Mouse (Mus musculus): Measurements from ENCODE around the gene Lce1c. TPM values are rescaled to one million over a fixed set of nuclear protein-coding genes. Genes with fewer than 3 reads are reported as not detected.

Gene Lce1c
- polyA plus RNA-seq, 1 experiment from 2014 or later: not detected

DNA sequence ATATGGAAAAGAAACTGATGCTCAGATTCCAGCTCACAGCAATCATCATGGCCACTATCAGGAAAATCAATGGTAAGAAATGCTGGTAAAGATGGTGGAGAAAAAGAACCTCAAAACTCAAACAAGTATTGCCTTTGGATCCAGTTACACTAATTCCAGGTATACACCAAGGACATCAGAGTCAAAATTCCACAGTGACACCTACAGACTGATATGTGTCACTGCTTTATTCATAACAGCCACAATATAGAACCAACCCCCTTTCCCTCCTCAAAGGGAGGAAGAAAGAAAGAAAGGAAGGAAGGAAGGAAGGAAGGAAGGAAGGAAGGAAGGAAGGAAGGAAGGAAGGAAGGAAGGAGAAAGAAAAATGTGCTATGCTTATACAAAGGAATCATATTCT is 36.1 kb downstream of the Lce1c start:
- no peaks in the 10 kb centered on the region for H3K9me3 ChIP-seq
- no peaks in the 10 kb centered on the region for H3K4me1 ChIP-seq
- no peak for ATAC-seq (ENCODE audit: borderline replicate concordance, extremely low read depth, low FRiP score, low TSS enrichment)
- no peak overlapping the region for H3K27ac ChIP-seq
- no peak overlapping the region for H3K4me3 ChIP-seq
- H3K27me3 ChIP-seq: no peaks in the 10 kb centered on the region
- no peaks in the 10 kb centered on the region for H3K36me3 ChIP-seq
- no peak overlapping the region for H3K4me2 ChIP-seq
- no peak overlapping the region for H3K9ac ChIP-seq

DNA sequence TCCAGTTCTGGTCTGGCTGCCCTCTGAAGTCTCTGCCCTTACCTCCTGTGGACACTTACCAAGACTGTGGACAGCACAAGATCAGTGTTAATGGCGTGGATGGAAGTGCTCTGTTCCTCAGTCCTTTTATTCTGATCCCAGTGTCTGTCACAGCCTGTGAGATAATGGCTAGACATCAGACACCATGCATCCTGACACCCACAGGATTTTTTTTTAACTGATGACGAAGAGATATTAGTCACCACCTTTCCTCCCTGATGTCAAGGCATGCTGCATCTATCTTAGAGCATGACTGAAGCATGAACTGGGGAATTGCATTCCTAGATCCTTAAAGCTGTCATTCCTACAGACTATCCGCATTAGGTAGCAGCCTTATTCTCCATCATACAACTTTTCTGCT is 41.2 kb downstream of the Lce1c start, which contains the start of gene Lce1f:
Gene Lce1f, minus strand, starts transcription at position 101 of the 400 bp plus-strand sequence.
- Histone ChIP-seq H3K27ac (no peak within 1 kb of the TSS), H3K4me1 (no peaks in the 10 kb centered on the region), H3K27me3 (no peaks in the 10 kb centered on the region), H3K9me3 (no peaks in the 10 kb centered on the region), H3K36me3 (no peaks in the 10 kb centered on the region), H3K9ac (no peak within 1 kb of the TSS), H3K4me2 (no peak within 1 kb of the TSS), H3K4me3 (no peak within 1 kb of the TSS)
- ATAC-seq (ENCODE audit: borderline replicate concordance, extremely low read depth, low FRiP score, low TSS enrichment): no peak
- 62% methylated on average over 3 of the region's 3 CpGs for WGBS

DNA sequence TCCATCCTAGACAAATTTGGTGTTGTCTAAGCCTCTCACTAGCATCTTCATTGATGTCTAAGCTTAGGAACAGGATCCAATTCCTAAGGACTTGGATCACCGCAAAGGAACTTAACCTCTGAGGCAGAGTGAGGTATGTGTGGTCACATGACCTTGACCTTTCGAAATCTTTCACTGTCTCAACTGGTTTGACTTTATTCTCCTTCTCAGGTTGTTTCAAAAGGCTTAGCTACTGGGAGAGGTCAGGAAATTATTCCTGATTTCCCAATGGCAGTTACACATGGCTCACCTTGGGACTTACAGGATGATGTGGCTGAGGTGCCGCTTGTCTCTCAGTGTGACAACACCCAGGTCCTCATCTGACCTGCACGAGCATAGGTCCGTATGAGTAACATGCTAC is 43.6 kb downstream of the Lce1c start:
- ATAC-seq (ENCODE audit: borderline replicate concordance, extremely low read depth, low FRiP score, low TSS enrichment): no peak
- Histone ChIP-seq H3K27me3 (no peaks in the 10 kb centered on the region), H3K4me1 (no peaks in the 10 kb centered on the region), H3K4me3 (no peak overlapping the region), H3K27ac (no peak overlapping the region), H3K4me2 (no peak overlapping the region), H3K9ac (no peak overlapping the region), H3K9me3 (no peaks in the 10 kb centered on the region), H3K36me3 (no peaks in the 10 kb centered on the region)
- 72% methylated on average over 5 of the region's 5 CpGs for WGBS

Other genes with a start within 250 kb of the Lce1c start
- 7.5 and 8.0 TPM in 2 replicates for gene Gm9774, start 249.8 kb upstream of the Lce1c start, polyA plus RNA-seq (2015; fragmentation: Nextera tagmentation; extraction: Ambion mirVana)
- not detected in 2 replicates for gene Sprr2k, start 246.7 kb upstream of the Lce1c start, polyA plus RNA-seq (2015; fragmentation: Nextera tagmentation; extraction: Ambion mirVana)
- not detected in 2 replicates for gene Sprr1b, start 240.5 kb upstream of the Lce1c start, polyA plus RNA-seq (2015; fragmentation: Nextera tagmentation; extraction: Ambion mirVana)
- gene Sprr3, start 220.5 kb upstream of the Lce1c start, polyA plus RNA-seq (2015; fragmentation: Nextera tagmentation; extraction: Ambion mirVana): 0.20 TPM in 1 of 2 replicates, not detected in the other
- 0.82 and 1.2 TPM in 2 replicates for gene Sprr1a, start 193.4 kb upstream of the Lce1c start, polyA plus RNA-seq (2015; fragmentation: Nextera tagmentation; extraction: Ambion mirVana)
- gene Sprr4, start 178.8 kb upstream of the Lce1c start, polyA plus RNA-seq (2015; fragmentation: Nextera tagmentation; extraction: Ambion mirVana): not detected in 2 replicates
- gene 2310046K23Rik, start 144.7 kb upstream of the Lce1c start, polyA plus RNA-seq (2015; fragmentation: Nextera tagmentation; extraction: Ambion mirVana): not detected in 2 replicates
- not detected in 2 replicates for gene Ivl, start 105.5 kb upstream of the Lce1c start, polyA plus RNA-seq (2015; fragmentation: Nextera tagmentation; extraction: Ambion mirVana)
- gene Smcp, start 90.2 kb upstream of the Lce1c start, polyA plus RNA-seq (2015; fragmentation: Nextera tagmentation; extraction: Ambion mirVana): not detected in 2 replicates
- not detected in 2 replicates for gene 2210017I01Rik, start 71.8 kb upstream of the Lce1c start, polyA plus RNA-seq (2015; fragmentation: Nextera tagmentation; extraction: Ambion mirVana)
- gene Lce6a, start 57.6 kb upstream of the Lce1c start, polyA plus RNA-seq (2015; fragmentation: Nextera tagmentation; extraction: Ambion mirVana): not detected in 2 replicates
- not detected in 2 replicates for gene Lce1a1, start 30.9 kb upstream of the Lce1c start, polyA plus RNA-seq (2015; fragmentation: Nextera tagmentation; extraction: Ambion mirVana)
- not detected in 2 replicates for gene Lce1b, start 22.3 kb upstream of the Lce1c start, polyA plus RNA-seq (2015; fragmentation: Nextera tagmentation; extraction: Ambion mirVana)
- not detected in 2 replicates for gene Lce1a2, start 8.9 kb upstream of the Lce1c start, polyA plus RNA-seq (2015; fragmentation: Nextera tagmentation; extraction: Ambion mirVana)
- gene Lce1d, start 8.0 kb downstream of the Lce1c start, polyA plus RNA-seq (2015; fragmentation: Nextera tagmentation; extraction: Ambion mirVana): not detected in 2 replicates
- not detected in 2 replicates for gene Lce1e, start 29.8 kb downstream of the Lce1c start, polyA plus RNA-seq (2015; fragmentation: Nextera tagmentation; extraction: Ambion mirVana)
- not detected in 2 replicates for gene Lce1f, start 41.1 kb downstream of the Lce1c start, polyA plus RNA-seq (2015; fragmentation: Nextera tagmentation; extraction: Ambion mirVana)
- not detected in 2 replicates for gene Gm38119, start 59.8 kb downstream of the Lce1c start, polyA plus RNA-seq (2015; fragmentation: Nextera tagmentation; extraction: Ambion mirVana)
- gene Lce1g, start 73.1 kb downstream of the Lce1c start, polyA plus RNA-seq (2015; fragmentation: Nextera tagmentation; extraction: Ambion mirVana): not detected in 2 replicates
- not detected in 2 replicates for gene Lce1h, start 85.8 kb downstream of the Lce1c start, polyA plus RNA-seq (2015; fragmentation: Nextera tagmentation; extraction: Ambion mirVana)
- gene Lce1i, start 99.7 kb downstream of the Lce1c start, polyA plus RNA-seq (2015; fragmentation: Nextera tagmentation; extraction: Ambion mirVana): not detected in 2 replicates
- gene Lce1j, start 111.3 kb downstream of the Lce1c start, polyA plus RNA-seq (2015; fragmentation: Nextera tagmentation; extraction: Ambion mirVana): not detected in 2 replicates
- gene Lce1k, start 128.6 kb downstream of the Lce1c start, polyA plus RNA-seq (2015; fragmentation: Nextera tagmentation; extraction: Ambion mirVana): not detected in 2 replicates
- not detected in 2 replicates for gene Kprp, start 148.0 kb downstream of the Lce1c start, polyA plus RNA-seq (2015; fragmentation: Nextera tagmentation; extraction: Ambion mirVana)
- not detected in 2 replicates for gene Lce1l, start 172.0 kb downstream of the Lce1c start, polyA plus RNA-seq (2015; fragmentation: Nextera tagmentation; extraction: Ambion mirVana)
- gene 2310050C09Rik, start 191.0 kb downstream of the Lce1c start, polyA plus RNA-seq (2015; fragmentation: Nextera tagmentation; extraction: Ambion mirVana): not detected in 2 replicates
- not detected in 2 replicates for gene Lce3a, start 247.0 kb downstream of the Lce1c start, polyA plus RNA-seq (2015; fragmentation: Nextera tagmentation; extraction: Ambion mirVana)